Mouse (Mus musculus) cerebellum, postnatal 14 days (tissue): ENCODE measurements around the gene Mef2d.
A peak's percentile ranks its signal among the peaks of the same experiment; 100 is the strongest.

Experiments
- DNase-seq, 2 experiments: peaks; one replicate each; pipeline ENCODE4 v3.0.0; 2021; ENCODE audit warnings: mixed read lengths in 2 of 2

The Mef2d gene

GRCm38 (mm10) chr3:88141787-88142523 is at the start of gene Mef2d:
Gene Mef2d (plus strand): TSS chr3:88142372.
- DNase-seq = peak; percentile 98

GRCm38 (mm10) chr3:88094126-88094525 is 48.0 kb upstream of the Mef2d start:
- DNase-seq = no peak

- DNase-seq = no peak
These were observed 44.5 kb upstream of the Mef2d start for GRCm38 (mm10) chr3:88097666-88098065.

GRCm38 (mm10) chr3:88100251-88100650 is 41.9 kb upstream of the Mef2d start:
- DNase-seq = peak in 1 of 2 experiments; percentile 56

- DNase-seq = no peak
These were observed 40.4 kb upstream of the Mef2d start for GRCm38 (mm10) chr3:88101736-88102135.

- DNase-seq = no peak
These were observed 40.0 kb upstream of the Mef2d start for GRCm38 (mm10) chr3:88102196-88102595.

GRCm38 (mm10) chr3:88102611-88103010 is 39.6 kb upstream of the Mef2d start:
- DNase-seq = no peak

- DNase-seq = no peak
These were observed 36.0 kb upstream of the Mef2d start for GRCm38 (mm10) chr3:88106126-88106525.

- no peak for DNase-seq
These were observed 33.0 kb upstream of the Mef2d start for GRCm38 (mm10) chr3:88109126-88109525.

- no peak for DNase-seq
These were observed 27.8 kb upstream of the Mef2d start for GRCm38 (mm10) chr3:88114396-88114795.

GRCm38 (mm10) chr3:88120117-88120651 is 22.0 kb upstream of the Mef2d start:
- DNase-seq = no peak

GRCm38 (mm10) chr3:88121164-88122131 is 20.7 kb upstream of the Mef2d start:
- no peak for DNase-seq

- no peak for DNase-seq
These were observed 17.0 kb upstream of the Mef2d start for GRCm38 (mm10) chr3:88125195-88125594.

- DNase-seq = no peak
These were observed 16.0 kb upstream of the Mef2d start for GRCm38 (mm10) chr3:88126181-88126580.

GRCm38 (mm10) chr3:88127636-88128035 is 14.5 kb upstream of the Mef2d start:
- DNase-seq = no peak

GRCm38 (mm10) chr3:88128056-88128455 is 14.1 kb upstream of the Mef2d start:
- no peak for DNase-seq

GRCm38 (mm10) chr3:88129006-88129405 is 13.2 kb upstream of the Mef2d start:
- no peak for DNase-seq

- DNase-seq = peak; percentile 66 to 72
These were observed 11.1 kb upstream of the Mef2d start for GRCm38 (mm10) chr3:88131071-88131470.

- no peak for DNase-seq
These were observed 9.7 kb upstream of the Mef2d start for GRCm38 (mm10) chr3:88132492-88132891.

GRCm38 (mm10) chr3:88133187-88133771 is 8.9 kb upstream of the Mef2d start:
- DNase-seq = peak; percentile 90 to 95

GRCm38 (mm10) chr3:88136346-88136745 is 5.8 kb upstream of the Mef2d start:
- DNase-seq = no peak

- DNase-seq = no peak
These were observed 5.2 kb upstream of the Mef2d start for GRCm38 (mm10) chr3:88136945-88137494.

- DNase-seq = peak in 1 of 2 experiments; percentile 23
These were observed 4.4 kb upstream of the Mef2d start for GRCm38 (mm10) chr3:88137821-88138220.
